In the genomic region with DNA sequence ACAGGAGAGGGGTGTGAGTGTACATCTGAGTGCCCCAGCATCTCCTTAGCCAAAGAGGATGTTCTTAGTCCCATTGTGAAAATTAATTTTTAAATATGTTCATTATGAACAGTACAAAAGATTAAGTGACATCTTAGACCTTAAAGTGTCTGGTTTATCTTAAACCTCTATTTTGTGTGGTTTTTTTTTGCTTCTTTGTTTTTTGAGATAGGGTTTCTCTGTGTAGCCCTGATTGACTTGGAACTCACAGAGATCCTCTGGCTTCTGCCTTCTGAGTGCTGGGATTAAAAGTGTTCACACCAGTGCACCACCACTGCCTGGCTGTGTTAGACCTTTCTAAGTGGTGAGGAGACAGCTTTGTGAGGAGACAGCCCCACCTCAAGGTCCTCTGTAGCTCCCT, we compare ENCODE assay signal across 15 mouse cellular contexts. TPM values are rescaled to one million over a fixed set of nuclear protein-coding genes. Genes with fewer than 3 reads are reported as not detected.
DNase-seq lines count a peak whose midpoint lies in the region; ATAC-seq and TF ChIP-seq lines count a peak whose summit lies in the region.
"Had no signal": no experiment of that assay in that cellular context is flagged by ENCODE, and none has a peak within 500 bp of the region (broad histone marks: within the 10 kb centered on the region; RNA-seq: fewer than 3 reads in every experiment).

No protein-coding gene starts in this region.

- H3K9me3 ChIP-seq in heart, embryonic 10.5 days = no peaks in the 10 kb centered on the region
- H3K9me3 ChIP-seq in heart, embryonic 12.5 days (replicated peaks) = no peaks in the 10 kb centered on the region
- no peaks in the 10 kb centered on the region for H3K9me3 ChIP-seq in E14TG2a.4 (ENCODE audit: low read length)
- H3K9me3 ChIP-seq in embryonic facial prominence, embryonic 13.5 days = no peaks in the 10 kb centered on the region
- H3K9me3 ChIP-seq: intestine, embryonic 15.5 days; kidney, embryonic 15.5 days; midbrain, embryonic 10.5 days had no signal

- H3K9ac ChIP-seq in heart, embryonic 12.5 days = no peak overlapping the region
- peak overlapping the region; percentile 44; the same call in 1 of the 2 replicates for H3K9ac ChIP-seq in embryonic facial prominence, embryonic 13.5 days
- H3K9ac ChIP-seq: intestine, embryonic 15.5 days; kidney, embryonic 15.5 days had no signal

- H3K27ac ChIP-seq in heart, embryonic 10.5 days = peak overlapping the region; percentile 47; the same call in 1 of the 2 replicates
- no peak overlapping the region for H3K27ac ChIP-seq in heart, embryonic 12.5 days (ENCODE audit: poor library complexity, severe bottlenecking)
- peak overlapping the region; percentile 24; the same call in 1 of the 2 replicates for H3K27ac ChIP-seq in layer of hippocampus, adult 2 months
- peak overlapping the region; percentile 62; the same call in 1 of the 2 replicates for H3K27ac ChIP-seq in embryonic facial prominence, embryonic 13.5 days

- peaks cover 32% of the 10 kb centered on the region for H3K36me3 ChIP-seq in heart, embryonic 10.5 days
- peaks cover 13% of the 10 kb centered on the region; the same call in 1 of the 2 replicates for H3K36me3 ChIP-seq in heart, embryonic 12.5 days
- no peaks in the 10 kb centered on the region for H3K36me3 ChIP-seq in E14TG2a.4 (ENCODE audit: insufficient read depth, low read length)
- peaks cover 9% of the 10 kb centered on the region; the same call in 1 of the 2 replicates for H3K36me3 ChIP-seq in embryonic facial prominence, embryonic 13.5 days

- no peak overlapping the region for H3K4me2 ChIP-seq in heart, embryonic 12.5 days
- no peak overlapping the region for H3K4me2 ChIP-seq in embryonic facial prominence, embryonic 13.5 days
- H3K4me2 ChIP-seq: kidney, embryonic 15.5 days had no signal

- peaks cover 42% of the 10 kb centered on the region for H3K4me1 ChIP-seq in heart, embryonic 10.5 days
- peaks cover 23% of the 10 kb centered on the region for H3K4me1 ChIP-seq in heart, embryonic 12.5 days (replicated peaks)
- peaks cover 52% of the 10 kb centered on the region for H3K4me1 ChIP-seq in E14TG2a.4 (replicated peaks; ENCODE audit: low read depth, low read length)
- H3K4me1 ChIP-seq in embryonic facial prominence, embryonic 13.5 days = peaks cover 35% of the 10 kb centered on the region

- H3K27me3 ChIP-seq in heart, embryonic 10.5 days (ENCODE audit: insufficient read depth, poor library complexity, severe bottlenecking) = peaks cover 30% of the 10 kb centered on the region
- H3K27me3 ChIP-seq in heart, embryonic 12.5 days (replicated peaks) = 0 out of 2 replicates have a peak, but pooled peaks cover 13% of the 10 kb centered on the region
- H3K27me3 ChIP-seq in E14TG2a.4 (ENCODE audit: insufficient read depth, low read length) = peaks cover 25% of the 10 kb centered on the region
- peaks cover 9% of the 10 kb centered on the region; the same call in 1 of the 2 replicates for H3K27me3 ChIP-seq in embryonic facial prominence, embryonic 13.5 days
- H3K27me3 ChIP-seq: intestine, embryonic 15.5 days had no signal

- H3K4me3 ChIP-seq in heart, embryonic 10.5 days = no peak overlapping the region
- H3K4me3 ChIP-seq in heart, embryonic 12.5 days = no peak overlapping the region
- no peak overlapping the region for H3K4me3 ChIP-seq in layer of hippocampus, adult 2 months
- peak overlapping the region; percentile 56; the same call in 1 of the 2 replicates for H3K4me3 ChIP-seq in E14TG2a.4 (replicated peaks; ENCODE audit: low read length)
- H3K4me3 ChIP-seq in embryonic facial prominence, embryonic 13.5 days = no peak overlapping the region
- H3K4me3 ChIP-seq: erythroblast, embryonic 14.5 days; intestine, embryonic 15.5 days; kidney, embryonic 15.5 days had no signal

- DNase-seq in heart, embryonic 10.5 days (ENCODE audit: low spot score) = no peak
- no peak for DNase-seq in layer of hippocampus, adult 2 months (ENCODE audit: low spot score in 2 of 2)
- DNase-seq in layer of hippocampus, postnatal 36 days = no peak
- DNase-seq in kidney, postnatal 36 days = no peak
- DNase-seq in layer of hippocampus, adult 9-11 months = no peak
- DNase-seq: cerebellum, adult 9-10 months; right cerebral cortex, postnatal 25 days had no signal

- ATAC-seq in heart, embryonic 12.5 days (ENCODE audit: insufficient number of reproducible peaks, low FRiP score) = no peak
- no peak for ATAC-seq in embryonic facial prominence, embryonic 13.5 days (ENCODE audit: insufficient number of reproducible peaks, insufficient read depth, low FRiP score, low TSS enrichment, low read depth)
- ATAC-seq: forebrain, embryonic 16.5 days had no signal

- TF ChIP-seq CTCF in layer of hippocampus, adult 2 months (conservative IDR thresholded peaks at IDR 0.05) = no peak
- no peak for TF ChIP-seq CTCF in E14TG2a.4 (conservative IDR thresholded peaks at IDR 0.05; ENCODE audit: low read length)

RNA-seq across cellular contexts. Expression of a gene that starts 32.0 kb away (rescaled TPM):
- 83.5 and 102 TPM in 2 replicates for polyA plus RNA-seq in heart, embryonic 10.5 days (2016; fragmentation: Nextera tagmentation; extraction: Ambion mirVana)
- 88.2 and 90.8 TPM in 2 replicates for polyA plus RNA-seq in heart, embryonic 12.5 days (2016; fragmentation: Nextera tagmentation; extraction: Ambion mirVana)
- 10 to 100 TPM; 74.6 to 75.1 TPM for total RNA-seq in layer of hippocampus, adult 2 months (2021)
- total RNA-seq in layer of hippocampus, postnatal 36 days (2021) = 10 to 100 TPM; 66.3 to 68.1 TPM
- polyA plus RNA-seq in embryonic facial prominence, embryonic 13.5 days (2015; fragmentation: Nextera tagmentation; extraction: Ambion mirVana) = 73.9 and 78.8 TPM in 2 replicates

RNA-seq across cellular contexts. Expression of a gene that starts 32.5 kb away (rescaled TPM):
- 40.1 and 47.7 TPM in 2 replicates for polyA plus RNA-seq in heart, embryonic 10.5 days (2016; fragmentation: Nextera tagmentation; extraction: Ambion mirVana)
- polyA plus RNA-seq in heart, embryonic 12.5 days (2016; fragmentation: Nextera tagmentation; extraction: Ambion mirVana) = 34.9 and 37.2 TPM in 2 replicates
- total RNA-seq in layer of hippocampus, adult 2 months (2021) = 10 to 100 TPM; 19.7 to 21.4 TPM
- 10 to 100 TPM; 19.6 to 21.7 TPM for total RNA-seq in layer of hippocampus, postnatal 36 days (2021)
- 14.9 and 17.7 TPM in 2 replicates for polyA plus RNA-seq in embryonic facial prominence, embryonic 13.5 days (2015; fragmentation: Nextera tagmentation; extraction: Ambion mirVana)

RNA-seq across cellular contexts. Expression of a gene that starts 39.9 kb away (rescaled TPM):
- 10.8 and 17.1 TPM in 2 replicates for polyA plus RNA-seq in heart, embryonic 10.5 days (2016; fragmentation: Nextera tagmentation; extraction: Ambion mirVana)
- polyA plus RNA-seq in heart, embryonic 12.5 days (2016; fragmentation: Nextera tagmentation; extraction: Ambion mirVana) = 7.8 and 8.0 TPM in 2 replicates
- 1 to 10 TPM; 5.8 to 6.0 TPM for total RNA-seq in layer of hippocampus, adult 2 months (2021)
- total RNA-seq in layer of hippocampus, postnatal 36 days (2021) = 1 to 10 TPM; 6.6 to 6.9 TPM
- 19.7 and 20.3 TPM in 2 replicates for polyA plus RNA-seq in embryonic facial prominence, embryonic 13.5 days (2015; fragmentation: Nextera tagmentation; extraction: Ambion mirVana)

RNA-seq across cellular contexts. Expression of a gene that starts 40.0 kb away (rescaled TPM):
- 1.3 and 1.6 TPM in 2 replicates for polyA plus RNA-seq in heart, embryonic 10.5 days (2016; fragmentation: Nextera tagmentation; extraction: Ambion mirVana)
- polyA plus RNA-seq in heart, embryonic 12.5 days (2016; fragmentation: Nextera tagmentation; extraction: Ambion mirVana) = 1.1 TPM in 2 replicates
- 10 to 100 TPM in 1 of 2 experiments, 1 to 10 TPM in 1; 7.0 to 11.4 TPM for total RNA-seq in layer of hippocampus, adult 2 months (2021)
- total RNA-seq in layer of hippocampus, postnatal 36 days (2021) = 10 to 100 TPM; 10.0 to 11.5 TPM
- 5.4 and 5.5 TPM in 2 replicates for polyA plus RNA-seq in embryonic facial prominence, embryonic 13.5 days (2015; fragmentation: Nextera tagmentation; extraction: Ambion mirVana)
